Mouse (Mus musculus): ENCODE data around the gene Hes3.

The Hes3 gene

GRCm38 (mm10) chr4:152281601-152282000, 9.9 kb downstream of the Hes3 start:
- no peak for DNase-seq (ENCODE audit: low spot score)

- DNase-seq (ENCODE audit: low spot score), result no peak
These were observed 12.5 kb downstream of the Hes3 start for GRCm38 (mm10) chr4:152278986-152279385.

- no peak for DNase-seq (ENCODE audit: low spot score)
These were observed 13.5 kb downstream of the Hes3 start for GRCm38 (mm10) chr4:152277916-152278315.

- DNase-seq (ENCODE audit: low spot score), result peak; percentile 72
These were observed 14.8 kb downstream of the Hes3 start for GRCm38 (mm10) chr4:152276389-152277347.

GRCm38 (mm10) chr4:152274681-152275131, 16.8 kb downstream of the Hes3 start:
- DNase-seq (ENCODE audit: low spot score), result no peak

GRCm38 (mm10) chr4:152273621-152274236, 17.7 kb downstream of the Hes3 start, which contains the start of gene Gpr153:
Gpr153 (plus strand) TSS chr4:152274232.
- DNase-seq (ENCODE audit: low spot score), result peak; percentile 73

- DNase-seq (ENCODE audit: low spot score), result no peak
These were observed 18.3 kb downstream of the Hes3 start for GRCm38 (mm10) chr4:152273191-152273590.

GRCm38 (mm10) chr4:152272449-152273049, 18.9 kb downstream of the Hes3 start:
- DNase-seq (ENCODE audit: low spot score), result no peak

- DNase-seq (ENCODE audit: low spot score), result no peak
These were observed 19.5 kb downstream of the Hes3 start for GRCm38 (mm10) chr4:152272006-152272405.

- DNase-seq (ENCODE audit: low spot score), result no peak
These were observed 20.1 kb downstream of the Hes3 start for GRCm38 (mm10) chr4:152271334-152271733.

GRCm38 (mm10) chr4:152270599-152270998, 20.9 kb downstream of the Hes3 start:
- DNase-seq (ENCODE audit: low spot score), result no peak

GRCm38 (mm10) chr4:152269967-152270366, 21.5 kb downstream of the Hes3 start:
- no peak for DNase-seq (ENCODE audit: low spot score)

- DNase-seq (ENCODE audit: low spot score), result no peak
These were observed 23.6 kb downstream of the Hes3 start for GRCm38 (mm10) chr4:152267748-152268369.

- no peak for DNase-seq (ENCODE audit: low spot score)
These were observed 25.1 kb downstream of the Hes3 start for GRCm38 (mm10) chr4:152266236-152266895.

- no peak for DNase-seq (ENCODE audit: low spot score)
These were observed 25.7 kb downstream of the Hes3 start for GRCm38 (mm10) chr4:152265791-152266190.

GRCm38 (mm10) chr4:152264867-152265568, 26.4 kb downstream of the Hes3 start:
- no peak for DNase-seq (ENCODE audit: low spot score)

- no peak for DNase-seq (ENCODE audit: low spot score)
These were observed 27.3 kb downstream of the Hes3 start for GRCm38 (mm10) chr4:152264177-152264530.

GRCm38 (mm10) chr4:152263512-152264176, 27.8 kb downstream of the Hes3 start:
- no peak for DNase-seq (ENCODE audit: low spot score)

- no peak for DNase-seq (ENCODE audit: low spot score)
These were observed 28.4 kb downstream of the Hes3 start for GRCm38 (mm10) chr4:152263089-152263488.

- no peak for DNase-seq (ENCODE audit: low spot score)
These were observed 29.3 kb downstream of the Hes3 start for GRCm38 (mm10) chr4:152262187-152262586.

GRCm38 (mm10) chr4:152260451-152260850, 31.0 kb downstream of the Hes3 start:
- DNase-seq (ENCODE audit: low spot score), result no peak
